Mouse (Mus musculus) MEL (cell line): Measurements from ENCODE around the gene Olfr123. TPM values are rescaled to one million over a fixed set of nuclear protein-coding genes. Genes with fewer than 3 reads are reported as not detected.

Experiments
- DNase-seq: peaks from one replicate; pipeline ENCODE4 v3.0.0; 2011; ENCODE audit warnings: low read depth, low spot score
- H3K27ac ChIP-seq: 2 replicates; pipeline ENCODE4 v1.5.1; 2012; ENCODE audit warnings: low read depth, mild to moderate bottlenecking, control low read depth, low read length, moderate library complexity; ENCODE audit not compliant: control insufficient read depth
- H3K27me3 ChIP-seq, 2 experiments: fragments of 150-350 bp in 1 of 2; sonication (generic) in 1 of 2; 2 replicates each; pipeline ENCODE4 v1.6.1; 2012; ENCODE audit warnings: low read length in 2 of 2, mild to moderate bottlenecking in 2 of 2, improper control_type of control experiment in 1 of 2, moderate library complexity in 1 of 2; ENCODE audit not compliant: insufficient read depth in 2 of 2, control insufficient read depth in 1 of 2
- H3K36me3 ChIP-seq, 2 experiments: 2 replicates each; pipeline ENCODE4 v1.6.1; 2012 to 2014; ENCODE audit warnings: low read length in 2 of 2, improper control_type of control experiment in 1 of 2, inconsistent platforms in 1 of 2, mild to moderate bottlenecking in 1 of 2; ENCODE audit not compliant: insufficient read depth in 2 of 2, control insufficient read depth in 1 of 2
- H3K4me1 ChIP-seq, 2 experiments: fragments of 150-350 bp in 1 of 2; sonication (generic) in 1 of 2; 2 replicates each; pipeline ENCODE4 v1.6.1; 2012; ENCODE audit warnings: low read length in 2 of 2, improper control_type of control experiment in 1 of 2, mild to moderate bottlenecking in 1 of 2; ENCODE audit not compliant: insufficient read depth in 2 of 2, control insufficient read depth in 1 of 2
- H3K4me3 ChIP-seq, 2 experiments: fragments of 150-350 bp in 1 of 2; sonication (generic) in 1 of 2; 2 replicates each; pipeline ENCODE4 v1.5.1; 2012; ENCODE audit warnings: low read depth in 2 of 2, low read length in 2 of 2, mild to moderate bottlenecking in 2 of 2, moderate library complexity in 2 of 2, control low read depth in 1 of 2, improper control_type of control experiment in 1 of 2; ENCODE audit not compliant: control insufficient read depth in 1 of 2, insufficient read depth in 1 of 2
- H3K79me2 ChIP-seq: 2 replicates; pipeline ENCODE4 v1.6.1; 2012; ENCODE audit warnings: mild to moderate bottlenecking, low read length, moderate library complexity; ENCODE audit not compliant: control insufficient read depth, poor library complexity, insufficient read depth
- H3K9ac ChIP-seq: 2 replicates; pipeline ENCODE4 v1.6.1; 2012; ENCODE audit warnings: low read depth, mild to moderate bottlenecking, control low read depth, low read length, moderate library complexity; ENCODE audit not compliant: control insufficient read depth, poor library complexity, severe bottlenecking
- H3K9me3 ChIP-seq: fragments of 150-350 bp; sonication (generic); replicated peaks from 2 replicates; pipeline ENCODE4 v1.6.1; 2012; ENCODE audit warnings: mild to moderate bottlenecking, low read length, improper control_type of control experiment, moderate library complexity; ENCODE audit not compliant: insufficient read depth
- CHD2 ChIP-seq: IDR thresholded peaks from 2 replicates; pipeline ENCODE4 v1.6.1; 2011; ENCODE audit warnings: low read length, improper control_type of control experiment
- CTCF ChIP-seq, 3 experiments: IDR thresholded peaks in 2 of 3; conservative IDR thresholded peaks in 1 of 3; 2 replicates each; pipeline ENCODE4 v1.5.1; 2011 to 2012; ENCODE audit warnings: low read length in 3 of 3, low read depth in 2 of 3, mild to moderate bottlenecking in 2 of 3, improper control_type of control experiment in 1 of 3, inconsistent platforms in 1 of 3, mixed read lengths in 1 of 3, moderate library complexity in 1 of 3; ENCODE audit not compliant: control insufficient read depth in 1 of 3, insufficient read depth in 1 of 3, poor library complexity in 1 of 3, severe bottlenecking in 1 of 3
- EP300 ChIP-seq, 2 experiments: IDR thresholded peaks; 2 replicates each; pipeline ENCODE4 v1.6.1; 2011; ENCODE audit warnings: improper control_type of control experiment in 2 of 2, low read length in 2 of 2, low read depth in 1 of 2, mild to moderate bottlenecking in 1 of 2
- GABPA ChIP-seq: IDR thresholded peaks from 2 replicates; pipeline ENCODE4 v1.6.1; 2012; ENCODE audit warnings: low read depth, mild to moderate bottlenecking, inconsistent platforms, low read length, improper control_type of control experiment, moderate library complexity
- GATA1 ChIP-seq: IDR thresholded peaks from 2 replicates; pipeline ENCODE4 v1.6.1; 2011; ENCODE audit warnings: low read depth, low read length, improper control_type of control experiment
- HCFC1 ChIP-seq: IDR thresholded peaks from 2 replicates; pipeline ENCODE4 v1.6.1; 2012; ENCODE audit warnings: low read depth, mild to moderate bottlenecking, inconsistent platforms, low read length, improper control_type of control experiment, moderate library complexity
- JUND ChIP-seq: IDR thresholded peaks from 2 replicates; pipeline ENCODE4 v1.6.1; 2011; ENCODE audit warnings: low read depth, mild to moderate bottlenecking, improper control_type of control experiment, low read length
- KAT2A ChIP-seq: conservative IDR thresholded peaks from 2 replicates; pipeline ENCODE4 v1.6.1; 2012; ENCODE audit warnings: low read depth, low read length, improper control_type of control experiment, inconsistent platforms
- MAFK ChIP-seq: IDR thresholded peaks from 2 replicates; pipeline ENCODE4 v1.6.1; 2011; ENCODE audit warnings: low read depth, mild to moderate bottlenecking, low read length, improper control_type of control experiment, borderline replicate concordance
- MAX ChIP-seq: IDR thresholded peaks from 2 replicates; pipeline ENCODE4 v1.6.1; 2011; ENCODE audit warnings: low read length, improper control_type of control experiment
- MAZ ChIP-seq: IDR thresholded peaks from 2 replicates; pipeline ENCODE4 v1.6.1; 2012; ENCODE audit warnings: low read depth, mild to moderate bottlenecking, inconsistent platforms, low read length, improper control_type of control experiment
- MEF2A ChIP-seq: IDR thresholded peaks from 2 replicates; pipeline ENCODE4 v1.6.1; 2014; ENCODE audit warnings: low read depth, mild to moderate bottlenecking, inconsistent platforms, low read length, improper control_type of control experiment; ENCODE audit not compliant: poor library complexity, insufficient replicate concordance, severe bottlenecking; ENCODE audit errors: extremely low read depth
- MYB ChIP-seq: IDR thresholded peaks from 2 replicates; pipeline ENCODE4 v1.6.1; 2011; ENCODE audit warnings: mild to moderate bottlenecking, low read depth, low read length, improper control_type of control experiment
- NELFE ChIP-seq: IDR thresholded peaks from 2 replicates; pipeline ENCODE4 v1.6.1; 2011; ENCODE audit warnings: low read depth, low read length, improper control_type of control experiment
- POLR2AphosphoS5 ChIP-seq: IDR thresholded peaks from 2 replicates; pipeline ENCODE4 v1.6.1; 2012; ENCODE audit warnings: low read depth, borderline replicate concordance, mild to moderate bottlenecking, inconsistent platforms, low read length, moderate library complexity, mixed read lengths
- RAD21 ChIP-seq: IDR thresholded peaks from 2 replicates; pipeline ENCODE4 v1.6.1; 2011; ENCODE audit warnings: mild to moderate bottlenecking, low read depth, low read length, improper control_type of control experiment
- TAL1 ChIP-seq: IDR thresholded peaks from 2 replicates; pipeline ENCODE4 v1.6.1; 2012; ENCODE audit warnings: mild to moderate bottlenecking, inconsistent platforms, low read length, moderate library complexity, mixed read lengths
- TCF12 ChIP-seq: IDR thresholded peaks from 2 replicates; pipeline ENCODE4 v1.6.1; 2014; ENCODE audit warnings: low read depth, mild to moderate bottlenecking, inconsistent platforms, low read length, improper control_type of control experiment, moderate library complexity
- USF1 ChIP-seq: IDR thresholded peaks from 2 replicates; pipeline ENCODE4 v1.6.1; 2014; ENCODE audit warnings: low read depth, mild to moderate bottlenecking, inconsistent platforms, low read length, improper control_type of control experiment, moderate library complexity
- ZNF384 ChIP-seq: IDR thresholded peaks from 2 replicates; pipeline ENCODE4 v1.6.1; 2012; ENCODE audit warnings: low read depth, mild to moderate bottlenecking, inconsistent platforms, low read length, improper control_type of control experiment
- polyA plus RNA-seq, 2 experiments: library from polyadenylated mRNA; stranded (reverse) in 1 of 2; unstranded in 1 of 2; fragments of >175 nt in 1 of 2; fragments of >200 nt in 1 of 2; gene quantifications; 2 replicates each; pipeline versions ENCODE4 v1.2.1 to v1.2.4; 2012; ENCODE audit warnings: low replicate concordance in 2 of 2, low read depth in 1 of 2; ENCODE audit not compliant: insufficient read length in 2 of 2, insufficient read depth in 1 of 2, missing spikeins in 1 of 2
- total RNA-seq: library from RNA; depleted of rRNA; stranded (reverse); fragments of 300-350 nt; gene quantifications from 2 replicates; pipeline ENCODE4 v1.2.3, GENCODE M21; 2012; rRNA removed

Gene Olfr123
- total RNA-seq (not detected in 2 replicates), polyA plus RNA-seq (not detected)

- Histone ChIP-seq H3K4me1 (no peaks in the 10 kb centered on the region), H3K4me3 (no peak within 1 kb of the TSS), H3K79me2 (no peaks in the 10 kb centered on the region), H3K36me3 (no peaks in the 10 kb centered on the region), H3K27ac (no peak within 1 kb of the TSS), H3K27me3 (no peaks in the 10 kb centered on the region), H3K9ac (no peak within 1 kb of the TSS), H3K9me3 (no peaks in the 10 kb centered on the region)
- no peak for DNase-seq
- TF ChIP-seq MAFK (no peak), MEF2A (no peak), NELFE (no peak), KAT2A (no peak), TAL1 (no peak), USF1 (no peak)
Observed at GRCm38 (mm10) chr17:37793229-37793628, at the start of gene Olfr123. Gene Olfr123, plus strand, starts transcription at chr17:37793529.

GRCm38 (mm10) chr17:37768307-37768706 lies 25.0 kb upstream of the Olfr123 start, which contains the start of gene Olfr122:
Gene Olfr122, plus strand, starts transcription at chr17:37768607.
- Histone ChIP-seq H3K9ac (no peak within 1 kb of the TSS), H3K4me1 (no peaks in the 10 kb centered on the region), H3K36me3 (no peaks in the 10 kb centered on the region), H3K27ac (no peak within 1 kb of the TSS), H3K9me3 (no peaks in the 10 kb centered on the region), H3K4me3 (no peak within 1 kb of the TSS), H3K27me3 (no peaks in the 10 kb centered on the region)
- DNase-seq, result no peak
- TF ChIP-seq GATA1 (no peak), JUND (no peak), HCFC1 (no peak), MAX (no peak), CHD2 (no peak), EP300 (IDR thresholded peaks at IDR 0.05; ENCODE audit: low read depth in 1 of 2, low read length in 2 of 2) (no peak), MAZ (no peak), MYB (no peak), POLR2AphosphoS5 (no peak), ZNF384 (no peak), GABPA (no peak), MAFK (no peak), NELFE (no peak), CTCF (IDR thresholded peaks at IDR 0.05 in 2 of 3, conservative IDR thresholded peaks at IDR 0.05 in 1 of 3; ENCODE audit: control insufficient read depth in 1 of 3, insufficient read depth in 1 of 3, low read depth in 2 of 3, low read length in 3 of 3, poor library complexity in 1 of 3, severe bottlenecking in 1 of 3) (no peak), RAD21 (no peak), TCF12 (no peak)
- TF ChIP-seq, all 39 proteins: peak for 0
- no peaks in the 10 kb centered on the region for H3K79me2 ChIP-seq
